Mouse (Mus musculus): ENCODE data around the gene Lpar1.

The Lpar1 gene

GRCm38 (mm10) chr4:58506539-58507527 is 46.9 kb downstream of the Lpar1 start:
- no peak for DNase-seq (ENCODE audit: low spot score)

- DNase-seq (ENCODE audit: low spot score) = no peak
Observed at GRCm38 (mm10) chr4:58504250-58504649, 49.4 kb downstream of the Lpar1 start.

GRCm38 (mm10) chr4:58501012-58501777 is 52.5 kb downstream of the Lpar1 start:
- DNase-seq (ENCODE audit: low spot score) = no peak

GRCm38 (mm10) chr4:58499831-58500230 is 53.9 kb downstream of the Lpar1 start:
- DNase-seq (ENCODE audit: low spot score) = no peak

- no peak for DNase-seq (ENCODE audit: low spot score)
Observed at GRCm38 (mm10) chr4:58499241-58499640, 54.5 kb downstream of the Lpar1 start.

- DNase-seq (ENCODE audit: low spot score) = no peak
Observed at GRCm38 (mm10) chr4:58498734-58499133, 55.0 kb downstream of the Lpar1 start.

GRCm38 (mm10) chr4:58497284-58497683 is 56.4 kb downstream of the Lpar1 start:
- no peak for DNase-seq (ENCODE audit: low spot score)

GRCm38 (mm10) chr4:58496743-58497142 is 57.0 kb downstream of the Lpar1 start:
- DNase-seq (ENCODE audit: low spot score) = no peak

GRCm38 (mm10) chr4:58491742-58492141 is 62.0 kb downstream of the Lpar1 start:
- no peak for DNase-seq (ENCODE audit: low spot score)

GRCm38 (mm10) chr4:58490374-58490773 is 63.3 kb downstream of the Lpar1 start:
- DNase-seq (ENCODE audit: low spot score) = no peak

GRCm38 (mm10) chr4:58478564-58478963 is 75.1 kb downstream of the Lpar1 start:
- DNase-seq (ENCODE audit: low spot score) = no peak

- DNase-seq (ENCODE audit: low spot score) = no peak
Observed at GRCm38 (mm10) chr4:58477691-58478090, 76.0 kb downstream of the Lpar1 start.

- no peak for DNase-seq (ENCODE audit: low spot score)
Observed at GRCm38 (mm10) chr4:58471203-58471910, 82.3 kb downstream of the Lpar1 start.

GRCm38 (mm10) chr4:58469651-58470592 is 83.8 kb downstream of the Lpar1 start:
- no peak for DNase-seq (ENCODE audit: low spot score)

GRCm38 (mm10) chr4:58469035-58469434 is 84.7 kb downstream of the Lpar1 start:
- no peak for DNase-seq (ENCODE audit: low spot score)

GRCm38 (mm10) chr4:58465586-58465985 is 88.1 kb downstream of the Lpar1 start:
- DNase-seq (ENCODE audit: low spot score) = no peak

- no peak for DNase-seq (ENCODE audit: low spot score)
Observed at GRCm38 (mm10) chr4:58464390-58465164, 89.1 kb downstream of the Lpar1 start.

GRCm38 (mm10) chr4:58462990-58463389 is 90.7 kb downstream of the Lpar1 start:
- DNase-seq (ENCODE audit: low spot score) = no peak

- DNase-seq (ENCODE audit: low spot score) = no peak
Observed at GRCm38 (mm10) chr4:58462586-58462985, 91.1 kb downstream of the Lpar1 start.

- no peak for DNase-seq (ENCODE audit: low spot score)
Observed at GRCm38 (mm10) chr4:58453334-58453733, 100.4 kb downstream of the Lpar1 start.
